Mouse (Mus musculus) CD4-positive helper T cell, adult 2 months (primary cell): ENCODE results near the gene Islr2.

Source experiments
- DNase-seq: peaks from one replicate; pipeline ENCODE4 v3.0.0-alpha.2; 2012; ENCODE audit warnings: low read depth, missing footprints, low spot score

The Islr2 gene

GRCm38 (mm10) chr9:58196610-58197567 lies 7.2 kb downstream of the Islr2 start:
- no peak for DNase-seq

GRCm38 (mm10) chr9:58196141-58196540 lies 8.0 kb downstream of the Islr2 start:
- no peak for DNase-seq

GRCm38 (mm10) chr9:58195671-58196070 lies 8.4 kb downstream of the Islr2 start:
- DNase-seq: no peak

GRCm38 (mm10) chr9:58194222-58194621 lies 9.9 kb downstream of the Islr2 start:
- no peak for DNase-seq

- DNase-seq: no peak
These were observed 19.7 kb downstream of the Islr2 start for GRCm38 (mm10) chr9:58184456-58184855.

- no peak for DNase-seq
These were observed 24.7 kb downstream of the Islr2 start for GRCm38 (mm10) chr9:58179390-58179789.

GRCm38 (mm10) chr9:58177165-58177564 lies 27.0 kb downstream of the Islr2 start:
- DNase-seq: no peak

- no peak for DNase-seq
These were observed 28.2 kb downstream of the Islr2 start for GRCm38 (mm10) chr9:58175745-58176487.

- DNase-seq: no peak
These were observed 29.3 kb downstream of the Islr2 start for GRCm38 (mm10) chr9:58174818-58175251.

GRCm38 (mm10) chr9:58172863-58173262 lies 31.3 kb downstream of the Islr2 start:
- DNase-seq: no peak

- no peak for DNase-seq
These were observed 34.7 kb downstream of the Islr2 start for GRCm38 (mm10) chr9:58169426-58169825.

GRCm38 (mm10) chr9:58168880-58169279 lies 35.2 kb downstream of the Islr2 start:
- no peak for DNase-seq

- no peak for DNase-seq
These were observed 38.3 kb downstream of the Islr2 start for GRCm38 (mm10) chr9:58165779-58166178.

GRCm38 (mm10) chr9:58163146-58163545 lies 41.0 kb downstream of the Islr2 start:
- no peak for DNase-seq

- no peak for DNase-seq
These were observed 41.9 kb downstream of the Islr2 start for GRCm38 (mm10) chr9:58162173-58162572.

- DNase-seq: no peak
These were observed 43.8 kb downstream of the Islr2 start for GRCm38 (mm10) chr9:58160315-58160714.

- no peak for DNase-seq
These were observed 44.3 kb downstream of the Islr2 start for GRCm38 (mm10) chr9:58159855-58160254.

- DNase-seq: no peak
These were observed 45.4 kb downstream of the Islr2 start for GRCm38 (mm10) chr9:58158541-58159311.

GRCm38 (mm10) chr9:58157838-58158237 lies 46.3 kb downstream of the Islr2 start:
- DNase-seq: no peak

GRCm38 (mm10) chr9:58156819-58157560 lies 47.1 kb downstream of the Islr2 start:
- no peak for DNase-seq

- DNase-seq: no peak
These were observed 48.8 kb downstream of the Islr2 start for GRCm38 (mm10) chr9:58155366-58155765.
